Mouse (Mus musculus) midbrain, embryonic 11.5 days (tissue): ENCODE results near the gene Tmem98. TPM values are rescaled to one million over a fixed set of nuclear protein-coding genes. Genes with fewer than 3 reads are reported as not detected.

ENCODE experiments used
- ATAC-seq: fragments of 200-750 bp; cut with Nextera tagmentation; 2 replicates; pipeline ENCODE4 v1.8.0; 2017; ENCODE audit warnings: moderate TSS enrichment, moderate library complexity; ENCODE audit not compliant: low FRiP score
- DNase-seq: peaks from one replicate; pipeline ENCODE4 v3.0.0; 2015; ENCODE audit warnings: low spot score; ENCODE audit errors: missing footprints
- H3K27ac ChIP-seq: fragments of 300-500 bp; sonication (generic); 2 replicates; pipeline ENCODE4 v1.5.1; 2014; ENCODE audit warnings: low read depth, low read length
- H3K27me3 ChIP-seq: fragments of 300-500 bp; sonication (generic); 2 replicates; pipeline ENCODE4 v1.6.1; 2014; ENCODE audit warnings: mild to moderate bottlenecking, low read length, moderate library complexity, mixed read lengths; ENCODE audit not compliant: control insufficient read depth, insufficient read depth
- H3K36me3 ChIP-seq: fragments of 300-500 bp; sonication (generic); 2 replicates; pipeline ENCODE4 v1.6.1; 2014; ENCODE audit warnings: mild to moderate bottlenecking, low read length, moderate library complexity, mixed read lengths; ENCODE audit not compliant: control insufficient read depth, insufficient read depth
- H3K4me1 ChIP-seq: fragments of 300-500 bp; sonication (generic); 2 replicates; pipeline ENCODE4 v1.6.1; 2014; ENCODE audit warnings: low read length; ENCODE audit not compliant: control insufficient read depth, insufficient read depth
- H3K4me2 ChIP-seq: fragments of 300-500 bp; sonication (generic); 2 replicates; pipeline ENCODE4 v1.6.1; 2014; ENCODE audit warnings: mild to moderate bottlenecking, moderate library complexity
- H3K4me3 ChIP-seq: fragments of 300-500 bp; sonication (generic); 2 replicates; pipeline ENCODE4 v1.5.1; 2014; ENCODE audit warnings: low read depth, low read length
- H3K9ac ChIP-seq: fragments of 300-500 bp; sonication (generic); 2 replicates; pipeline ENCODE4 v1.6.1; 2014; ENCODE audit warnings: low read length
- H3K9me3 ChIP-seq: fragments of 300-500 bp; sonication (generic); 2 replicates; pipeline ENCODE4 v1.6.1; 2016; ENCODE audit warnings: low read length; ENCODE audit not compliant: control insufficient read depth
- WGBS: fragments of 180-500 bp; shearing (Covaris S2); extraction: QIAGEN DNeasy Blood & Tissue Kit; methylation state at CpG from one replicate; pipeline ENCODE4 v1.1.7; 2014; 5-methylcytosine and 5-hydroxymethylcytosine counted together
- polyA plus RNA-seq: library from polyadenylated mRNA; unstranded; fragments of >200 nt; fragmentation: Nextera tagmentation; extraction: Ambion mirVana; gene quantifications from 2 replicates; pipeline ENCODE4 v1.2.1, GENCODE M21; 2014

Gene Tmem98
- polyA plus RNA-seq, 1 experiment from 2014 or later = 94.9 TPM

DNA sequence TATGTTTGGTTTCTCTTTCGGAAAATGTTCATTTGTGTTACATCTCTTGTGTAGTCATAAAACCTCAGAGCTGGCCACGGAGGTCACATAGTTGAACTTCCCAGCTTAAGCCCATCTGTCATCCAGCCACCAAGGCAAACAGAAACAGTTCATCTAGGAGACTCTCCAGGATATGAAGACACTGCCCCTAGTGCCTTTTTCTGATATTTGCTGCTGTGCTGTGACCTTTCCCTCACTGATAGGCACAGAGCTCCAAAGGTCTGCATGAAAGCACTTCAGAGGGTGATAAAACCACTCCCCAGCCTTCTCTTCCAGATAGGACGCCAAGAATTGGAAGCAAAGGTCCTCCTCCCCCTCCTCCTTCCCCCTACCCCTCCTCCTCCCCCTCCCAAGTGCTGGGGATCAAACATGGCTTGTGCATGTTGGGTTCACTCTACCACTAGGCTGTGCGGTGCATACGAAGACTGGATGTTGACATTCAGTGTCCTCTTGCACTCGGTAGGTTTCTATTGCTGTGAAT is 1.4 kb upstream of the Tmem98 start:
- Histone ChIP-seq H3K27ac (no peak overlapping the region), H3K27me3 (no peaks in the 10 kb centered on the region), H3K9me3 (no peaks in the 10 kb centered on the region), H3K4me3 (no peak overlapping the region), H3K4me1 (peaks cover 13% of the 10 kb centered on the region), H3K9ac (no peak overlapping the region), H3K36me3 (no peaks in the 10 kb centered on the region; the same call in 1 of the 2 replicates), H3K4me2 (no peak overlapping the region)
- WGBS = 70% methylated on average over 6 of the region's 6 CpGs
- DNase-seq = peak; percentile 83
- no peak for ATAC-seq

- ATAC-seq (peak; percentile 63; the same call in 1 of the 2 replicates), DNase-seq (no peak)
- peaks cover 13% of the 10 kb centered on the region for H3K4me1 ChIP-seq
- peak overlapping the region; percentile 84 for H3K4me2 ChIP-seq
- 43% methylated on average over 4 of the region's 6 CpGs for WGBS
- peak overlapping the region; percentile 58 for H3K4me3 ChIP-seq
- no peaks in the 10 kb centered on the region for H3K9me3 ChIP-seq
- no peaks in the 10 kb centered on the region for H3K27me3 ChIP-seq
- peak overlapping the region; percentile 71 for H3K27ac ChIP-seq
- H3K9ac ChIP-seq = peak overlapping the region; percentile 90
- H3K36me3 ChIP-seq = peaks cover 7% of the 10 kb centered on the region; the same call in 1 of the 2 replicates
Observed at GRCm38 (mm10) chr11:80809666-80809992, 346 bp upstream of the Tmem98 start.

DNA sequence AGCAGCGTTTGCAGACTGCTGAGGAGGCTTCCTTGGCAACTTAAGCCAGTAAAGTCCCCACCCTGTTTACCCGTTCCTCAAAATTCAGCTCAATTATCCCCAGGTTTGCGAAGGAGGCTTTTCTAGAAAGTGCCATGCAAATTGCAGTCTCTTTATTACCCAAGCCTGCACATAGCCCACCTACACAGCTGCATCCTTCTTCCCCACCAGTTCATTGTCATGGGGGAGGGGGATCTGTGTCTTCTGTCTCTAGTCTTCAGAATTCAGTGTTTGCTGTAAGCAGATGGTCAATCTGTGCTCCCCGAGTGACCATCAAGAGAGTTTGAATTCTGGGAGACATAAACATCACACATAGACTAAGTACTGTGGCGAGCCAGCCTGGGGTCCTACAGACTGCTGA is 1.2 kb downstream of the Tmem98 start:
- Histone ChIP-seq H3K27ac (no peak overlapping the region), H3K9ac (peak overlapping the region; percentile 90), H3K27me3 (no peaks in the 10 kb centered on the region), H3K4me3 (peak overlapping the region; percentile 58), H3K9me3 (no peaks in the 10 kb centered on the region), H3K4me2 (peak overlapping the region; percentile 84), H3K4me1 (peaks cover 13% of the 10 kb centered on the region), H3K36me3 (peaks cover 7% of the 10 kb centered on the region; the same call in 1 of the 2 replicates)
- DNase-seq (peak; percentile 90), ATAC-seq (no peak)
- 25% methylated on average over 5 of the region's 5 CpGs for WGBS

DNA sequence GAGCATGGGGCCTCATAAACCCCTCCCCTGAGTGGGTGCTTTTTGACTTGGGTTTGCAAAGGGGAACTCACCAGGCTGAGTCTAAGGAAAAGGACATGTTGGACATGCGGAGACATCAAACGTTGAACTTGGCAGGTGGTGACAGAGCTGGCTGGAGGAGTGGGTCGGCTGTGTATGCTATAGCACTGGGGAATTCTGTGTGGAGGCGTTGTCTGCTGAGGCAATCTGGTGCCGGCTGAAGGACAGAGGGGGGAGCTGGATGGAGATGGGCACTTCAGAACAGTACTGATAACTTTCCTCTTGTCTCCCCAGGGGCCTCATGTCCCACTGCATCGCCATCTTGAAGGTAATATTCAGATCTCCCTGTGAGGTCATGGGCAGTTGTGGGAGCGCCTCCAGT is 5.4 kb downstream of the Tmem98 start:
- WGBS = 90% methylated on average over 7 of the region's 7 CpGs
- ATAC-seq = no peak
- Histone ChIP-seq H3K27ac (no peak overlapping the region), H3K9ac (no peak overlapping the region), H3K4me1 (peaks cover 7% of the 10 kb centered on the region), H3K27me3 (no peaks in the 10 kb centered on the region), H3K4me2 (no peak overlapping the region), H3K4me3 (no peak overlapping the region), H3K9me3 (no peaks in the 10 kb centered on the region), H3K36me3 (peaks cover 7% of the 10 kb centered on the region; the same call in 1 of the 2 replicates)
- DNase-seq = no peak

- DNase-seq = peak; percentile 95
- Histone ChIP-seq H3K9me3 (no peaks in the 10 kb centered on the region), H3K9ac (no peak overlapping the region), H3K4me3 (no peak overlapping the region), H3K36me3 (peaks cover 9% of the 10 kb centered on the region; the same call in 1 of the 2 replicates), H3K4me2 (no peak overlapping the region), H3K27me3 (no peaks in the 10 kb centered on the region), H3K4me1 (no peaks in the 10 kb centered on the region; the same call in 1 of the 2 replicates), H3K27ac (no peak overlapping the region)
- 51% methylated on average over 11 of the region's 11 CpGs for WGBS
- ATAC-seq = 0 out of 2 replicates have a peak, but pooled peaks have one; percentile 19
Observed at GRCm38 (mm10) chr11:80818060-80818697, 8.2 kb downstream of the Tmem98 start.

DNA sequence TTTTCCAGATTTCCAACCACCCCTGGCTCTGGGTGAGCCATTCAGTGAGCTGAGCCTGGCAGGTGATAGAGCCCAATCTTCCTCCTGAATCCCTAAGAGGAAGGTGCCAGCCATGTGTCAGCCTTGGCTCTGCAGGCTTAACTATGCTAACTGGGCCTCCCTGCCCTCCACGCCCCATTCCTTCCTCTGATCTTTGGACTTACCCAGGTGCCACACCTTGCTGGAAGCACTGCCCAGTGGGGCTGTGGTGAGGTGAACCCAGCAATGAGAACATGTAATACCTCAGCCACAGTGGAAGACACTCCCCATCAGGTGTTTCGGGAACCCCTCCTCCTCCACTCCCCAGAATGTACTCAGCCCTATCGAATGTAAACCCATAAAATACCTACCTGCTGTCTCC is 10.1 kb downstream of the Tmem98 start:
- WGBS = 79% methylated on average over 3 of the region's 3 CpGs
- DNase-seq = peak; percentile 68
- Histone ChIP-seq H3K4me1 (no peaks in the 10 kb centered on the region; the same call in 1 of the 2 replicates), H3K4me2 (no peak overlapping the region), H3K27ac (no peak overlapping the region), H3K4me3 (no peak overlapping the region), H3K9ac (no peak overlapping the region), H3K27me3 (no peaks in the 10 kb centered on the region), H3K36me3 (peaks cover 2% of the 10 kb centered on the region; the same call in 1 of the 2 replicates), H3K9me3 (no peaks in the 10 kb centered on the region)
- no peak for ATAC-seq

GRCm38 (mm10) chr11:80821296-80821695 is 11.3 kb downstream of the Tmem98 start:
- WGBS = 48% methylated on average over 14 of the region's 14 CpGs
- H3K36me3 ChIP-seq = peaks cover 2% of the 10 kb centered on the region; the same call in 1 of the 2 replicates
- DNase-seq (no peak), ATAC-seq (no peak)
- H3K9ac ChIP-seq = no peak overlapping the region
- no peak overlapping the region for H3K4me2 ChIP-seq
- H3K9me3 ChIP-seq = no peaks in the 10 kb centered on the region
- H3K27ac ChIP-seq = no peak overlapping the region
- H3K27me3 ChIP-seq = no peaks in the 10 kb centered on the region
- no peak overlapping the region for H3K4me3 ChIP-seq
- no peaks in the 10 kb centered on the region; the same call in 1 of the 2 replicates for H3K4me1 ChIP-seq

- H3K27ac ChIP-seq = no peak overlapping the region
- WGBS = 88% methylated on average over 9 of the region's 9 CpGs
- DNase-seq (no peak), ATAC-seq (no peak)
- H3K27me3 ChIP-seq = no peaks in the 10 kb centered on the region
- H3K4me2 ChIP-seq = no peak overlapping the region
- H3K36me3 ChIP-seq = peaks cover 2% of the 10 kb centered on the region; the same call in 1 of the 2 replicates
- H3K4me1 ChIP-seq = no peaks in the 10 kb centered on the region; the same call in 1 of the 2 replicates
- H3K9me3 ChIP-seq = no peaks in the 10 kb centered on the region
- no peak overlapping the region for H3K9ac ChIP-seq
- no peak overlapping the region for H3K4me3 ChIP-seq
Observed at GRCm38 (mm10) chr11:80821794-80822193, 11.8 kb downstream of the Tmem98 start.

DNA sequence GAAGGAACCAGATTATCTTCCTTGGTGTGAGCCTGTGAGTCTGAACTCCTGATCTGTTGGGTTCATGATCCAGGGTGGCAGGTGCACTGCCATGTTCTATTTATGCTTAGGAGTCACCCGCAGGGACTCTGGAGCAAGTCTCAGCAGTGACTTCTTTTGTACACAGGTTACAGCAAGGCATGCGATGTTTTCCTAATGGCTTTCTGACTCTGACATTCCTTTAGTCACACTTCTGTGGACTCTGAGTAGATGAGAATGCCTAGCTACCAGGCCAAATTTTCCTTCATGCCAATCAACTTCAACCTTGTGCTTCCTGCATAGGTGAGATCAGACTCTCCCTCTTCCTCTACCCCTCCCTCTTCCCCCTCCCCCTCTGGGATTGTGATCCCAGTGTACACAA is 25.4 kb downstream of the Tmem98 start:
- 84% methylated on average over 2 of the region's 2 CpGs for WGBS
- no peak overlapping the region for H3K9ac ChIP-seq
- no peaks in the 10 kb centered on the region for H3K9me3 ChIP-seq
- H3K4me1 ChIP-seq = peaks cover 13% of the 10 kb centered on the region
- no peak overlapping the region for H3K4me3 ChIP-seq
- no peaks in the 10 kb centered on the region for H3K36me3 ChIP-seq
- no peak overlapping the region for H3K27ac ChIP-seq
- no peaks in the 10 kb centered on the region for H3K27me3 ChIP-seq
- no peak overlapping the region for H3K4me2 ChIP-seq
- DNase-seq (no peak), ATAC-seq (no peak)
